Mouse (Mus musculus): Measurements from ENCODE around the gene Hexim2.

Gene Hexim2

DNA sequence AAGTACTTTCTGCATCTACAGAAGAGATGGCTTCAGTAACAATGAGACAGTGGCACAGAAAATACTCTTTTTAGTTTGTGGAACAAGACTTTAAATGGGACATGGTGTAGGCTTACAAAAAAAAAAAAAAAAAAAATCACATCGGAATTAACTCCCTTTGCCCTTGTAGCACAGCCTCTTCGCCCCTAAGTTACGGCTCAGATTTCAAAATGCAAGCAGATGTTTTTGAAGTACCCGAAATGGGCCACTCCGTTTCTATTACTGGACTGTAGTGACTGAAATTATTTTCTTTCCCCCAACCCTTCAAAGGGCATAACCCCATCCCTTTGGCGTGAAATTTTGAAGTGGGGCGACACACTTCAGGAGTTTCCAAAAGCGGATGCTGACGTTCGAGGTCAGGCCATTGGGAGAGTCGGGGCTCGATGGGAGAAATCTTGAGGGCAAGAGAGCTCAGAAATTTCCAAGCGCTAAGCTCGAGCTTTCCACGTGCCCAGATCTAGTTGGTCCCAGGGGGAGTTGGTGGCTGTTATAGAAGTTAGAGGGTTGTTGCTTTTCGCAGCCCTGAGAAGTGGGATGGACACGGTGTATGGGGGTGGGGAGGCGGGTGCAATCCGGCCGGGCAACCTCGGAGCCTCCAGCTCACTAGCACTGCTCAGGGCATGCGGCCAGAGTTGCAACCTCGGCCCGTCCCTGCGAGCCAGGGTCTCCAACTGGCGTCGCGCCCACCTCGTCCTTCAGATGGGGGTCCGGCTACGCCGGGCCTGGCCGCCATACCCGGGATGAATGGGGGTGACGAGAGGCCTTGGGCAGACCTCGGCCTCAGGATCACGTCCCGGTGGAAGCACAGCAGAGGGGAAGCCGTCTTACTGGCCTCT, at the start of gene Hexim2:
Gene Hexim2, plus strand, starts transcription at position 729 of the 875 bp plus-strand sequence.
- DNase-seq = peak; percentile 50 to 76

DNA sequence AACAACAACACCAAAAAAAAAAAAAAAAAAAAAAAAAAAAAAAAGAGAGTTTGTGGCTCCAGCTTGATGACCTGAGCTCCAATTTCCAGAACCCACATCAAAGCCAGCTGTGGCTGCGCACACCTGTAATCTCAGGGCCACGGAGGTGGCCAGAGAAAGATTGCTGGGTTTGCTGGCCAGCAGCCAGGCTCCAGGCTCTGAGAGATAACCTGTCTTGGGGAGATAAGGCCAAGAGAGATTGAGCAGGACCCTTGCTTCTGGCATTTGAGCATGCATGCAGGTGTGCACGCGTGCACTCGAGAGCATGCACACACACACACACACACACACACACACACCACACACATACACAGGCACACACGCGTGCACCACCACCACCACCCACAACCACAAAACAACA, 38.9 kb upstream of the Hexim2 start:
- no peak for DNase-seq

DNA sequence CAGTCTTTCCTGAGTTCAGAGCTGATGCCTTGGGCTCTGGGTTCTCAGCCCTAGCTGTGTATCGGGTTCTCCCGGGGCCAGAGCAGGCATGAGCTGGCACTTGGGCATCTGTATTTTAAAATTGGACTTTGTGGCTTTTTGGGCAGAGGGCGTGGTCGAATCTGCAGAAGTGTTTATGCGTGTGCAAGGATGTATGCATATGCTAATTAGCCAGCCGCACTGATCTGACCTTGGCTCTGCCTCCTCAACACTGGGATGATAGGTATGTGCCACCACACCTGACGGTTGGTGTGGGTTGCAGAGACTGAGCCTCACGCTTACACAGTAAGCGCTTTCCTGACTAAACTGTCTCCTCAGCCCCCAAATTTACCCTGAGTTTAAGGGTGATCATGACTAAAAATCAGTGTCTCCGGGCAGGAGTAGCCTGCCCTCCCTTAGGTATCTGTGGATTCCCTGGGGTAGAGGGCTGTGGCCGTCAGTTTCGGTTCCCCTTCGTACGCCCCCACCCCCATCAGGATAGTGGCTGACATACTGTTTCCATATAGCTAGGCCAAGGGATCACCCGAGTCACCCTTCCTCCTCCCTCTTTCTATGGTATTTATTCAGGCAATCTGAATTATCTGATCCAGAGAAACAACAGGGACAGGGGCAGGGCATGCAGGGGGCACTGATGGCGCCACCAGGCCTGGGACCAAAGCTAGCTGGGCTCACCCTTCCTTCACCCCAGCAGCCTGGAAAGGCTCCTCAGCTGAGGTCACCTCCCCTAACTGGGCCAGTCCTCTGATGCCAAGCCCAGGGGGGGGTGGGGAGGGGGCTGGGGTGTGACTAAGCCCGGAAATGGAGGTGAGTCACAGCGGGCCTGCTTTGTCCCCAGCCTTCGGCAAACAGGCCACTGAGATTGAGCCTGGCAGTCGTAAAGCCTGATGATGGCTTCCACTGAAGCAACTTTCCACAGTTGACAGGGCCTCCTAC, 38.1 kb upstream of the Hexim2 start:
- DNase-seq = no peak

DNA sequence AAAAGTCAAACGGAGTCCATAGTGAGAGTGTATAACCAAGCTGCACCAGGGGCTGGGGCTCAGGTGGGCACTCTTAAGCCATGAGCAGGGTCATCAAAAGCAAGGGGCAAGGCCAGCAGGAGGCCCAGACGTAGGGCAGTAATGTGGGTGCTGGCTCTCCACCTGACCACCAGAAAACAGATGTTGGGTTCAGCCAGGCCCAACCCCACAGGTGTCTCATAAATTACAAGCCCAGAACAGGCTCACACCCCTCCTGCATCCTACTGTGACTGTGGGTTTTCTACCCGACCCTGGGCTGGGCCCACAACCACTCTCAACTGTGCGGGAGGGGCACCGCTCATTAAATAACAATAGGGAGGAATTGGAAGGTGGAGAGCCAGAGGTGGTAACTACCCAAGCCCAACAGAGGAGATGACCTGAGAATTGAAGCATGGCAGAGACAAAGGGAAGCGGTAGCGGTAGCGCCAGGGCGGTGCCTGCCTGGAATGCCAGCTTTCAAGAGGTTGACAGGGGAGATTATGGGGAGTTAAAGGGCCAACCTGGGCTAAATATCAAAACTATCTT, 37.0 kb upstream of the Hexim2 start:
- DNase-seq = no peak

DNA sequence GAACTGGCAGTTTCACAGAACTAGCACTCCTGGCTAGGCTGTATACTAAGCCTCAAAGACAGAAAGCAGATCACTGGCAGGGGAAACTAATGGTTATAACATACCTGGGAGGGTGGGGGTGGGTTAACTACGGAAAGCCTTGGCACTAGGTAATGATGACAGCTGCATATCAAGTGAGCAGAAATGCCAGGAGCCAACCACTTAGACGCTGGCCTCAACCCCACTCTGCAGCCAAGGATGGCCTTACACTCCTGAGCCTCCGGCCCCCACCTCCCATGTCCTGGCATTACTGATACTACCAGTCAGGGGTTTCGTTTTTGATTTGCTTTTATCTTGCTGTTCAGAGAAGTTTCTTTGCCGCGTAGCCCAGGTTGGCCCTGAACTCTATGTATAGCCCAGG, 36.4 kb upstream of the Hexim2 start:
- DNase-seq = no peak

DNA sequence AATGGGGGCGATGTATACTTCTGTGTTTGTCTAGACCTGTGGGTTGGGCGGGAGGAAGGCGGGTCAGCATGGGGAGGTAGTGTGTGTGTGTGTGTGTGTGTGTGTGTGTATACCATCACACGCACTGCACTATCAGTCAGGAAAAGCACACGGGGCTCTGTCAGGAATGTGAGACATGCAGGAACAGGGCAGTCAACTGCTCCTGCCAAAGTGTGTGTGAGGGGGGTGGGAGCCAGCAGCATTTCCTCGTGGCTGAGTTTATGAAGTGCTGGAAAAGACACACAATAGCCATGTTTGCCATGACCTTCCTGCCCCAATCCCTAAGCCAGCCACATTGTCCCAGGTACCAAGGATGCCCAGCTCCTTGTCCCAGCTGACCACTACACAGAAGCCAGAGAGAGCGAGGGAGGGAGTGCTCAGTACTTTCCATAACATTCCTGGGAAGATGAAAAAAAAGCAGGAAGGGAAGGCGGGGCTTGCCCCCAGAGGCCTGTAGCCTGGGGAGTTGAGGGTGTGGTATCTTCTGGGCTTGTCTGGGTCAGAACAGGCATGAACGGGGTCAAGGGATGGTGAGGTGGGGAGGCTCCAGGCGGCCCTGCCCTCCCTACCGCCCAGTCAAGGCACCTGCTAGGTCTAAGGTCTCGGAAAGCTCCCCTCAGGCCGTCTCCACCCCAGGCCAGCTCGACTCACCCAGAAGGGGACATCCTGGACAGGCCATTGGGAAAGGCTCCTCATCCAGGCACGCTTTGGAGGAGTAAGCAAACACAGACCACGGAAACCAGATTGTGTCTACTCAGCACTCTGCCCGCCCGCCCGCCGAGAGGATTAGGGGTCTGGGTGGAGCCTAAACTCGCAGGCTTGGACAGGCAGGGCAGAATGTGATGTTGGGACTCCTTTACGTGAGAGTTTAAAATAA, 35.0 kb upstream of the Hexim2 start:
- DNase-seq = no peak

DNA sequence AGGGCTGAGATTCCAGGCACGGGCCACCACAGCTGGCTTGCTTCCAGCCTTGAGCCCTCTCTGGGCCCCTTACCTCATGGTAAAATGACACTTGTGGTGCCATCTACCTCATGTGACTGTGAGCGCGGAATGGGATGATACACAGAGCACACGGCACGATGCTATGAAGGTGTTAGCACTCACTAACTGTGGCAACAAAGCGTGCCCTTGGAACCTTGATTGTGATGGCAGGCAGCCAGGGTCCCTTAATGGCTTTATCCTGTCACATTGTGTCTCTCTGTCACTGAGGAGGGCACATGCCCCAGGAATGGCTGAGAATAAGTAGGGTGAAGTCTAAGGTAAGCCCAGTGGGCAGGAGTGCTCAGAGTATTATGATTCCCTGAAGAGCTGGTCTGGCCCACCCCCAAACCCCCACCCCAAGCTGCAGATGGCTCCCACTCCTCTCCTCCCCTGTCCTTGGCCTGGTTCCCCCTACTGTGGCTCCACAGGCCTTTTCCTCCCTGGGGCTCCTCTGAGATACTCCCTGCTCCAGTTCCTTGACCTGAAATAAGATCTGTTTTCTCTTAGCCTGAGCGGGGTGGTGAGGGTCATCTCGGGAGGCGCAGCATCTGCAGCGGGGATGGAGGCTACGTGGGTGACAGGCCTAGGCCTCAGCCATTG, 33.6 kb upstream of the Hexim2 start:
- DNase-seq = peak in 1 of 2 experiments; percentile 50

DNA sequence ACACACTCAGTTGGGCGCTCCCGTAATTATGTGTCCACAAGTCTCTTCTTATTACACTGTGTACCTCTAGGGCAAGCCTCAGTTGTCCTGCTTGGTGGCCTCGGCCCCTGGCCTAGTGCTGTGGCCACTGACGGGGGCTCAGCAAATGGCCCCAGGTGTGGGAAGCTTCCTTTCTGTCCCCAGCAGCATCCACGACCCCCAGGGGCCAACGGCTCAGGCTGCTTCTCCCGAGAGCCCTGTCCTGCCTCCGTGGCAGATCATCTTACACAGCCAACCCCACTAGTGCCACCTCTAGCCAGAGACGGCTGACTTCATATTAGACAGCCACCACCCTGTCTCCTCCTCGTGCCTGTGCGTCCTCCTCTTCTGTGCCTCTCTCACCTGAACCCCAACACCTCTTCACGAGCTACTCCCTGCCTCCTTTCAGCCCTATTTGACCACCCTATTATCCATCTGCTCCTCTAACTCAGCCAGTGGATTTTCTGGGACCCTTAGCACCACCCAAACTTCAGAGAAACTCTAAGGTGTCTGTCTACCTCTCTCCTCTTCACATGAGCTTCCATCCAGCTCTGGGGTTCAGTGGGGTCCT, 32.8 kb upstream of the Hexim2 start:
- DNase-seq = no peak

DNA sequence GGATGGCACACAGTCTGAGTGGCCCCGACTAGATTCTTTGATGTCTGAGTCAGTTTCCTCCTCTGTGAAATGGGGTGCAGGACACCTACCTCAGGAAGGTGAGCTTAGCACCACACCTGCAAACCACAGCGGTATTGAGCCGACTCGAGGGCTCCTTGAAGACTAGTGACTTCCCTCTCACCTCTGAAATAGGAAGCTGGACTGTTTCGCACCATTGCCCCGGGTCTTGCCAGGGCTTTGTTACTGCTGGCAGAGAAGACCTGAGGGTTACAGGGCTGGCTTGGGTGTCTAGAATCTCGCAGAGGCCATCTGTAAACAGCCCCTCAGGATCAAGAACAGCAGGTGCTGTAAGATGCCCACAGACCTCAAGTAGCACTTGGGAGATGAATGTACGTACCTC, 31.9 kb upstream of the Hexim2 start:
- DNase-seq = peak in 1 of 2 experiments; percentile 45

DNA sequence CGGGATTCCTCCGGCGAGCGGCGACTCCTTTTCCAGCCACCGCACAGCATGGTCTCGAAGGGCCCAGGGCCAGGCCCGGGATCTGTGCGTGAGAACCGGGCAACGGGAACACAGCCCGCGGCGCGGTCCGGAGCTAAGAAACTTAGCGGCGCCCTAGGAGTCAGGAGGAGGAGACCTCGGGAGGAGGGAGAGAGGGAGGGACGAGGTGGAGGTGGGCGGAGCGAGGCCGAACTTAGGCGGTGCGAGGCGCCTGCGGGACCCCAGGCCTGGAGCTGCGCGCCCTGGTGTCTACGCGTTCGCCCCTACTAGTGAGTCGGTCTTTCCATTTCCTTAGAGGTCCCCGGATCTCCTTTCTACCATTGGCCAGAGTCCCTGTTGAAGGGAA, 30.8 kb upstream of the Hexim2 start, which contains the start of the genes Plcd3 and Acbd4:
Gene Plcd3, minus strand, starts transcription at position 178 of the 385 bp plus-strand sequence.
Gene Acbd4, plus strand, starts transcription at position 202 of the 385 bp plus-strand sequence.
- DNase-seq = peak; percentile 92 to 93

DNA sequence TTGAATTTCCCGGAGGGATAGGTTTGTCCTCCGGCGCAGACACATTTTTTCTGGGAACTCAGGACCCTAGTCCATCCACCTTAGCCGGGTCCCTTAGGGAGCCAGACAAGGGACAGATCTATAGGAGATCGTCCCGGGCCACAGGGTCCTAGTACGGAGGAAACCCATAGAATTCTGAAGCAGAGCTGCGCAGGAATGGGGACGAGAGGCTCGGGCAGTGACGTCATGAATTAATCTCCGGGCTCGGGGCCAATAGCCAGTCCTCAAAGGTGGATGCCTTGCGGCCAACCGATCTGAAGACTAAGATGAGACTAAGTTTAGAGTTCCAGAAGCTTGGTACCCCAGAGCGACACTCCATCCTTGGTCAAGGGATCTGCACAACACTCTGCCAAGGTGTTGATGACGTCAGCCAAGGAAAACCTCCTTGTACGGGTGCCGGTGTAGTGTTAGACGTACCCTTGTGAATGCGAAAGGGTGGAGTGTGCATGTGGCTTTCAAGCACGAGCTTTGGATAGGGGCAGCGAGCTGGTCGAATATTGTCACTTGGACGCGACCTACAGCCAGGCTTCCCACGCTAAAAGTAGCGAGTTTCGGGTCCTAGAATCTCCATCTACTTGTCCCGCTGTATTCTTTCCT, 30.2 kb upstream of the Hexim2 start:
- peak; percentile 81 to 89 for DNase-seq

DNA sequence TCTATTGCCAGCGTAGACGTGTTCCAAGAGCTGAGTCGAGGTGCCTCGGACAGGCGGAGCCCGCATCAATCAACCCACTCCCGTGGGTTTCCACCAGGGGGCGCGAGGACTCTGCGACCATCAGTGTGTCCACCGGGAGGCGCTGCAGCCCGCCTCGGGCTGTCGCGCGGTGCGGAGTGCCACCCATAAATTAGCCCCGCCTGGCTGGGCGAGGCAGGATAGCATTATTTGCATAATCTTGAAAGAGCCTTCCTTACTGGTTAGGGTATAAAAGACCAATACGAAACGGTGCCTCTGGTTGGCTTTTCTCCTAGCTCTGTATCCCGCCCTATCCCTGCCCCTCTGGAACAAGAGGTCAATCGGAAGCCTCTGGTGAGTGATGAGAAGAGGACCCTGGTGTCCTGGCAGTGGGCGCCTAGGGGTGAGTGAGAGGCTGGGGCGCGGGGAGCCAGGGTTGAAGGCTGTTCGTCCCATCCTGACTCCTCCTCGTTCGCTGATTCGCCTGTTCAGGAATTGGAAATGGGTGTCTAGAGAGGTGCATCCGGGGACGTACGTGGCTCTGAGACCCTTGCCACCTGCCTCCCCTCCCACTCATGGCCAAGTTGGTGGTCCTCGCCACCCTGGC, 29.4 kb upstream of the Hexim2 start:
- DNase-seq = peak; percentile 97

DNA sequence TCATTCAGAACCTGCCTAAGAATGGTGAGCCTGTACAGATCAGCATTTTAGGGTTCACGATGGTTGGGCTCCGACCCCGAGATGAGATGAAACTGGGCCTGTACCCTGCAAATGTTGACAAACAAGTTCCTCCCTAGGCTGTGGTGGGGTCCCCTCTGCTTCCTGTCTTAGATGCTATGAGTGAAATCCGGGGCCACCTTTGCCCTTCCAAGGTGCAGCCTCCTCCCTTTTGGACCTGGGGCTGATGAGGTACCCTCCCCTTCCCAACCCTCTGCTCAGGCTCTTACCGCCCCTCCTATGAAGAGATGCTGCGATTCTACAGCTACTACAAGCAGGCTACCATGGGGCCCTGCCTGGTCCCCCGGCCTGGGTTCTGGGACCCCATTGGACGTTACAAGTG, 28.6 kb upstream of the Hexim2 start:
- DNase-seq = peak; percentile 43 to 63

DNA sequence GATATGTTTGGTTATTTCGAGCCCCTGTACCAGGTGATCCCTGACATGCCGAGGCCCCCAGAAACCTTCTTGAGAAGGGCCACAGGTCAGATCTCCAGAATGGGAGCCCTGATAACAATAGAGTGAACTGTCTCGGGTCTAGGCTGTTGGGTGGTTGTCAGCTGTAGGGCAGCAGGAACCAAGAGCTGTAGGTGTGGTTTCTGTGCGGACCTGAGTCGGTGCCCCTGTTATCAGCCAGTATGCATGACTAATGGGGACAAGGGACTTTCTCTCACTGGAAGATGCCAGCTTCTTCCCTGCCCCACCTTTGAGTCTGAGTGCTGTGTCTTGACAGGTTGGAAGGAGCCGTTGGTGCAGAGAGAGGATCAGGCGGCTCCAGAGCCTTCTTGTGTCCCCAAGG, 27.8 kb upstream of the Hexim2 start:
- DNase-seq = peak in 1 of 2 experiments; percentile 31

DNA sequence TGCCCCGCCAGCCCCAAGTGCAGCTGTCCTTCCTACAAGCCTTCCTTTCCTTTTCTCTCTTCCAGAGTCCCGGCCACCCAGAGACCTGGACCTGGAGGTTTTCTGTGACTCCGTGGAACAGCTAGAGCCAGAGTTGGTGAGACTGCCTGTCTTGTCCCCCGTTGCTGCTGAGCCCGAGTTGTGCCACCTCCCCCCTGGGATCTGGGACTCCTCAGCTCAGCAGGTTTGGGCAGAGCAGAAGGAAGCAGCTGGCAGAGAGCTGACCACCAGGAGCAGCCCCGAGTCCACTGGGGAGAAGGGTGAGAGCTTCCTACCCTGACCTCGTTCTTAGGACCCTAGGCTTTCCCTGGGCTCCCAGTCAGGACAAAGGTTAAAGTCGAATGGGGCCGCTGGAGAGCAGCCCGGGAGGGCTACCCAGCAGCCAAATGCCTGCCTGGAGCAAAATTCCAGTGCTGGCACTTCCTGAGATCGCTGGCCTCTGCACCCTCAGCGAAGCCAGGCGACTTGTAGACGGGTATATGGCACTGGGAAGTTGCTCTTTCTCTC, 27.0 kb upstream of the Hexim2 start:
- DNase-seq = peak; percentile 83 to 90

DNA sequence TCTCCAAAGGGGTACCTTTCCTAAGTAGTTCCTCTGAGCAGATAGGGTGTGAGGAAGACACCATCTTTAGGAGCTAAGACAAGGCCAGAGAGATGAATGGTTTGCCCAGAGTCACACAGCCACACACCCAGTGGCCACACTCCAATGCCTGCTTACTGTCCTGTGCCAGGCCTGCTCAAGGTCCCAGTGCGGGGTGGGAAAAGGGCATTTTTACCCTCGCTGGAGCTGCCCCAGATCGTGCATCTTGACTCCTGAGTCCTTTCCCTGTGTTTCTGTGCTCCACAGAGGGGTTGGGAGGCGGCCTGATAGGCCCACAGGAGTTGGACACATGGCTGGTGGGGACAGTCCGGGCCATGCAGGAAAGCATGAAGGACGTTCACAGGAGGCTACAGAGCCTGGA, 26.4 kb upstream of the Hexim2 start:
- peak in 1 of 2 experiments; percentile 37 for DNase-seq

DNA sequence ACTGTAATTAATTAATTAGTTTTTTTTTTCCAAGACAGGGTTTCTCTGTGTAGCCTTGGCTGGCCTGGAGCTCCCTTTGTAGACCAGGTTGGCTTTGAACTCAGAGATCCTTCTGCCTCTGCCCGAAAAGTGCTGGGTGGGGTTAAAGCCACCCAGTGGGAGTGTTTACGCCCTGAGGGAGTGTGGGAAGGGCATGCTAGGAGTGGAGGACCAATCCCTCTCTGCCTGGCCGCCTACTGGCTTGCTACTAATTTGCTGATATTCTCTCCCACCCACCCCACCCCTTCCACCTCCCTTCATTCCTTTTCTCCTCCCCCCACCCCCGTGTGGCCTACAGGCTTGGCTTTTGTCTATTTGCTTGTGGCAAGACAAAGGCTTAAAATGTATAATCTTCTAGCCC, 25.8 kb upstream of the Hexim2 start:
- peak in 1 of 2 experiments; percentile 33 for DNase-seq

DNA sequence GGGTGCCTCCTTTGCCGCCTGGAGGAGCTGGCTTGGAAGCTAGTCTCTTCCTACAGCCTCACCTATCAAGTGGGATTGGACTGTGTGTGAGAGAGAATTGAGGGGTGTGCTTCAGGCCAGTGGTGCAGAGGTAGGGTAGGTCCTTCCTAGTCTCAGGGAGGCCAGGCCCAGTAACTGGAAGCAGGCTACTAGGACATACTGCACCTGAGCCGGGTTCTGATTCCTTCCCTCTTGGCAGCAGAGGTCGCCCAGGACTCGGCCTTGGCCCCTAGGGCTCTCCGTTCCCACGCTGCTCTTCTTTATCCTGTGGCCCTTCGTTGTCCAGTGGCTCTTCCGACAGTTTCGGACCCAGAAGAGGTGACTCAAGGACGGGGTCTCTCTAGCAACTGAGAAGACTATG, 20.9 kb upstream of the Hexim2 start:
- DNase-seq = peak in 1 of 2 experiments; percentile 59

DNA sequence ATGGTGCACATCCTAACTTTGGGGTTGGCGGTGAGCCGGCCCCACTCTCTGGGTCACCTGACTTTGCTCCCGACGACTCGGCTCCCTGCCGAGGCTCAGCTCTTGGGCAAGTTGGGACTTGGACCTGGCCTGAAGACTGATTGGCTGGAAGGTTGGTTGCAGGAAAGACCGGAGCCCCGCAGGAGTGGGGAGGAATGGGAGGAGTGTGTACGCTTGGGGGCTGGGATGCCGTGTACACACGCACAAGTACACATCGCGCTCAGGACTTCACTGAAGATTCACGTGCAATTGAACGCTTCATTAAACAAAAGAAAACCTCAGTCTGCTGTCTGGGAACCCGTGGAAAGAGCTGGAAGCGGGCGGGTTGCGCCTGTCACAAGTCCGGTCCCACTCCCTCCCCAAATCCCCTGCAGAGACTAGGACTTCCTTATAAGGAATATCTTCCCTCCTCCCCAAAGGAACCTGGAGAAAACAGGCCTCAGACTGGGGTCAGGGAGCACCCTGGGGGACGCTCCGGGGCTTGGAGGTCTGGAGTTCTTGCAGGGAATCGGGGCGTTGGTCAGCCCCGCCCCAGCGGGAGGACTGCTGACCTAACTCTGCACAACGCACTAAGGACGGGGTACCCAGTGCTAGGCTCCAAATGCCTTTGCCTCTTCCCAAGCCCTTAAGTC, 20.2 kb upstream of the Hexim2 start:
- DNase-seq = peak; percentile 92 to 94
